Mouse (Mus musculus) CH12.LX (cell line): Measurements from ENCODE around the gene Anp32e.

ENCODE experiments used
- CTCF ChIP-seq, 2 experiments: IDR thresholded peaks in 1 of 2; conservative IDR thresholded peaks in 1 of 2; 2 replicates each; pipeline ENCODE4 v1.5.1; 2011 to 2012; ENCODE audit warnings: low read depth in 2 of 2, low read length in 2 of 2, improper control_type of control experiment in 1 of 2, inconsistent platforms in 1 of 2, mild to moderate bottlenecking in 1 of 2, moderate library complexity in 1 of 2
- E2F4 ChIP-seq: IDR thresholded peaks from 2 replicates; pipeline ENCODE4 v1.6.1; 2011; ENCODE audit warnings: low read depth, low read length, improper control_type of control experiment; ENCODE audit not compliant: insufficient replicate concordance
- MAZ ChIP-seq: IDR thresholded peaks from 2 replicates; pipeline ENCODE4 v1.6.1; 2012; ENCODE audit warnings: low read depth, mild to moderate bottlenecking, inconsistent platforms, low read length, improper control_type of control experiment, moderate library complexity
- MXI1 ChIP-seq: IDR thresholded peaks from 2 replicates; pipeline ENCODE4 v1.6.1; 2011; ENCODE audit warnings: mild to moderate bottlenecking, low read depth, low read length, improper control_type of control experiment
- RAD21 ChIP-seq: IDR thresholded peaks from 2 replicates; pipeline ENCODE4 v1.6.1; 2011; ENCODE audit warnings: low read depth, mild to moderate bottlenecking, low read length, improper control_type of control experiment, moderate library complexity
- TCF12 ChIP-seq: IDR thresholded peaks from 2 replicates; pipeline ENCODE4 v1.6.1; 2014; ENCODE audit warnings: low read depth, mild to moderate bottlenecking, inconsistent platforms, low read length, improper control_type of control experiment
- USF1 ChIP-seq: IDR thresholded peaks from 2 replicates; pipeline ENCODE4 v1.6.1; 2014; ENCODE audit warnings: low read depth, mild to moderate bottlenecking, inconsistent platforms, low read length, improper control_type of control experiment

GRCm38 (mm10) chr3:95948325-95948724 lies 19.3 kb downstream of the Anp32e start:
- TF ChIP-seq TCF12 (no peak), MAZ (no peak), RAD21 (no peak), USF1 (no peak), MXI1 (no peak), CTCF (conservative IDR thresholded peaks at IDR 0.05 in 1 of 2, IDR thresholded peaks at IDR 0.05 in 1 of 2; ENCODE audit: low read depth in 2 of 2, low read length in 2 of 2) (no peak), E2F4 (no peak)
